Mouse (Mus musculus): ENCODE measurements around the gene Tank.

- TF ChIP-seq CTCF (IDR thresholded peaks at IDR 0.05; ENCODE audit: extremely low read depth, insufficient read length, insufficient replicate concordance, low read depth, low read length) (no peak), POLR2A (IDR thresholded peaks at IDR 0.05; ENCODE audit: low read depth, low read length) (no peak)
These were observed 72.8 kb downstream of the Tank start for GRCm38 (mm10) chr2:61651206-61651605.
